Mouse (Mus musculus) T-helper 2 cell (primary cell): ENCODE data around the gene Apof.

Experiments
- in situ Hi-C: fragments of 300-600 bp; cut with MboI, MseI; formaldehyde crosslinking; loops from one replicate; pipeline ENCODE4 v1.15.1; 2025; ENCODE audit warnings: high pct_unique_total_duplicates

The Apof gene

DNA sequence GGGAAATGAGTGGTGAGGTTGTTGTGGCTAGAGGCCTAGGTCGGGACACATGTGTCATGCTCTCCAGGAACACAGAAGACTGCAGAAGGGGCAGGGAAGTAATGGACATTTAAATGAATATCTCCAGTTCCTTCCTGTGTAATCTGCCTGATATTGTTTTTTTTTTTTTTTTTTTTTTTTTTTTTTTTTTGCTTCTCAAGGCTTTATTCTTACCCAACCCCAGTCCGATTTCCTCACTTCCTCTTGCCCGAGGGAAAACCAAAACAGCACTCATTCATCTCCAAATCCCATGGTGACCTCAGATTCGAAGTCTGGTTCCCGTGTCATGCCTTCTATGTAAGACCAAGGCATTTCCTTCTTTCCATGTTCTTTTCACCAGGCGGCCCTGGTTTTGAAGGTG is 29.8 kb downstream of the Apof start:
- in situ Hi-C loops: no loop called here

GRCm38 (mm10) chr10:128298702-128299171 is 30.3 kb downstream of the Apof start, which contains the start of gene Il23a:
Gene Il23a (minus strand): TSS chr10:128298752.
- in situ Hi-C loops: no loop called here

GRCm38 (mm10) chr10:128302357-128302756 is 33.9 kb downstream of the Apof start:
- in situ Hi-C loops: no loop called here

DNA sequence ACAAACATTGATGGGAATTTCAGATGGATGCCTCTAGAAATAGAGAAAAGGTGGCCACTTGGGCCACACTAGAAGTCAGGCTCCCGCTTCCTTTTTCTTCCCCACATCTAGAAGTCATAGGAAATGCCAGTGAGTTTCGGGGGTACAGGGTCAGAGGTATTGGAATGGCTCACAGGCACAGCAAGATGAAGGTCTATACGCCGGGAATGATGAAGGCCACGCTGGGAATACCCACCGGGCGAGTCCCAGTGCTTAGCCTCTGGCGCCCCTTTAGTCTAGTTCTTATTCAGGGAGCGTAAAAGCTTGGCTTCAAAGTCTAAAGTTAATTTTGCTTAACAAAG is 34.3 kb downstream of the Apof start:
- in situ Hi-C loops: no loop called here

DNA sequence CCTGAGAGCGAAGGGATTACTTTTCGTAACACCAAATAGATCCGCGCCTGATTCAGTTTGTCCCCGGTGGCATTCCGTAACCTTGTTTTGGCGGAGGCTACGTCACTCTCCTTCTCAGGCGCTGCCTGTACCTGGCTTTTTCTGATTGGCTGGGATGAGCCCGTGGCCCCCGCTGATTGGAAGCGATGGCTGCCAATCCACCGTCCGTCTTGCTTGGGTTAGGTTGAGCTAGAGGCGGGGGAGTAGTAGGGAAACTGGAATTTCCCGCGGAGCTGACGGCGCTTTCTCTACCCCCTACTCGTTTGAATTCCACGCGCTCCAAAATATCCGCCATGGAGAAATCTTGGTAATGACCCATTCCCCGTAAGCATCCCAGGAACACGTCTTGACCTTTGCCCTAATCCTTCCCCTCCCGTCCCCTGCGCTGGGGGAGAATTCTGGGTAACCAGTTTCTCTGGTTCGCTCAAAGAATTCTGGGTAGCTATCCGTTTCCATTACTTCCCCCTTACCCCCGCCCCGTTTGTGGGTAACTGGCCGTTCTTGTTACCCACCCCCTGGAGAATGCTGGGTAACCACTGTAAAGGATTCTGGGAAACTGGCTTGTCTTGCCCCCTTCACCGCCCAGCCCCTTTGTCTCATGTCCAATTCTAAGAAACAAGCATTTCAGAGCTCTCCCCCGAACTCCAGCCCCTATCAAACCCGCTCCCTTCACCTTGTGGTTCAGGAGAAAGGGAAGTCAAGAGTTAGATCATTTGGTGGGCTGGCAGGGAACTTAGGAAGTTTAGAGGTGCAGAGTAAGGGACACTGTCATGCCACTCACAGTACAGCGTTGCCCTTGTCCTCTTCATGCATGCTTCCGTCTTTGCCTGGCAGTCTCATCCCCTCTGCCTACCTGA is 34.9 kb downstream of the Apof start, which contains the start of gene Pan2:
Gene Pan2 (plus strand): TSS at position 210 of the 896 bp plus-strand sequence.
- in situ Hi-C loops: no loop called here

DNA sequence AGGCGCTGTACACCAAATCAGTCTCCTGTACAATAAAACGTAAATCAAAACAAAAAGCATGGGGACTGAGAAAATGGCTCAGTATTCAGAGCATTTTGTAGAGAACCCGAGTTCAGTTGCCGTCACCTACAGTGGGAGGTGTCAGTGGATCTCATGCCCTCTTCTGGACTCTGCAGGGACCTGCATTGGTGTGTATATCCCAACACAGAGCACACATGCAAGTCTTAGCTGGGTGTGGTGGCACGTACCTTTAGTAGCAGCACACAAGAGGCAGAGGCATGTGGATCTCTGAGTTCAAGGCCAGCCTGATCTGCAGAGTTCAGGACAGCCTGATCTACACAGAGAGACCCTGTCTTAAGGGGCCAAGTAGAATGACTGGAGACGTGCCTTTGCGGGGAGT is 41.2 kb downstream of the Apof start:
- in situ Hi-C loops: no loop called here

DNA sequence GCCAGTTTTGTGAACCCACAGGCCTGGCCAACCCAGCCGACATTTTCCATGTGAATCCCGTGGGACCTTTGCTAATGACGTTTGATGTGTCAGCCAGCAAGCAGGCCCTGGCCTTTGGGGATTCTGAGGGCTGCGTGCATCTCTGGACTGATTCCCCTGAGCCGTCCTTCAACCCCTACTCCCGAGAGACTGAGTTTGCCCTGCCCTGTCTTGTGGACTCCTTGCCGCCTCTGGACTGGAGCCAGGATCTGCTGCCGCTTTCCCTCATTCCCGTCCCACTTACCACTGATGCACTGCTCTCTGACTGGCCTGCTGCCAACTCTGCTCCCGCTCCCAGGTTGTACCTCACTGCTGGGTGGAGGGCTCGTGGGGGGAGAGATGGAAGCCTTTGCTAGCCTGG is 41.7 kb downstream of the Apof start:
- in situ Hi-C loops: no loop called here

- in situ Hi-C loops: no loop called here
These were observed 42.4 kb downstream of the Apof start for GRCm38 (mm10) chr10:128310902-128311301.

GRCm38 (mm10) chr10:128315578-128315977 is 47.1 kb downstream of the Apof start:
- in situ Hi-C loops: no loop called here
